Mouse (Mus musculus): ENCODE results near the gene Slc45a1. TPM values are rescaled to one million over a fixed set of nuclear protein-coding genes. Genes with fewer than 3 reads are reported as not detected.

Gene Slc45a1
- polyA plus RNA-seq, 1 experiment from 2014 or later: 20.7 TPM

- peaks cover 6% of the 10 kb centered on the region; the same call in 1 of the 2 replicates for H3K9me3 ChIP-seq
- peak; percentile 63 for ATAC-seq
- peaks cover 30% of the 10 kb centered on the region for H3K27me3 ChIP-seq
- 5% methylated on average over 17 of the region's 17 CpGs for WGBS
- no peak overlapping the region for H3K27ac ChIP-seq
- H3K4me2 ChIP-seq (replicated peaks): peak overlapping the region; percentile 32; the same call in 1 of the 2 replicates
- no peaks in the 10 kb centered on the region for H3K36me3 ChIP-seq
- H3K4me3 ChIP-seq (replicated peaks): no peak overlapping the region
- peaks cover 12% of the 10 kb centered on the region for H3K4me1 ChIP-seq (replicated peaks)
- H3K9ac ChIP-seq (replicated peaks): peak overlapping the region; percentile 48; the same call in 1 of the 2 replicates
Measured at GRCm38 (mm10) chr4:150655989-150656388, 4.0 kb upstream of the Slc45a1 start.

GRCm38 (mm10) chr4:150653072-150653599, 1.2 kb upstream of the Slc45a1 start:
- WGBS: 41% methylated on average over 10 of the region's 11 CpGs
- Histone ChIP-seq H3K9me3 (peaks cover 6% of the 10 kb centered on the region; the same call in 1 of the 2 replicates), H3K4me1 (replicated peaks) (peaks cover 12% of the 10 kb centered on the region), H3K27me3 (peaks cover 29% of the 10 kb centered on the region), H3K9ac (replicated peaks) (no peak overlapping the region), H3K4me2 (replicated peaks) (no peak overlapping the region), H3K27ac (no peak overlapping the region), H3K4me3 (replicated peaks) (no peak overlapping the region), H3K36me3 (no peaks in the 10 kb centered on the region)
- no peak for ATAC-seq

- WGBS: 78% methylated on average over 5 of the region's 5 CpGs
- H3K4me2 ChIP-seq (replicated peaks): no peak overlapping the region
- no peak overlapping the region for H3K9ac ChIP-seq (replicated peaks)
- peaks cover 10% of the 10 kb centered on the region for H3K4me1 ChIP-seq (replicated peaks)
- H3K27ac ChIP-seq: no peak overlapping the region
- H3K27me3 ChIP-seq: peaks cover 19% of the 10 kb centered on the region; the same call in 1 of the 2 replicates
- no peak for ATAC-seq
- no peaks in the 10 kb centered on the region for H3K36me3 ChIP-seq
- no peaks in the 10 kb centered on the region for H3K9me3 ChIP-seq
- H3K4me3 ChIP-seq (replicated peaks): no peak overlapping the region
Measured at GRCm38 (mm10) chr4:150649327-150649726, 2.6 kb downstream of the Slc45a1 start.

GRCm38 (mm10) chr4:150644299-150644698, 7.7 kb downstream of the Slc45a1 start:
- Histone ChIP-seq H3K4me3 (replicated peaks) (no peak overlapping the region), H3K27ac (no peak overlapping the region), H3K9ac (replicated peaks) (no peak overlapping the region), H3K36me3 (peaks cover 22% of the 10 kb centered on the region), H3K4me2 (replicated peaks) (no peak overlapping the region), H3K9me3 (no peaks in the 10 kb centered on the region), H3K27me3 (no peaks in the 10 kb centered on the region), H3K4me1 (replicated peaks) (no peaks in the 10 kb centered on the region)
- ATAC-seq: no peak
- 95% methylated on average over 9 of the region's 9 CpGs for WGBS

- H3K4me1 ChIP-seq (replicated peaks): no peaks in the 10 kb centered on the region
- H3K4me2 ChIP-seq (replicated peaks): no peak overlapping the region
- no peak overlapping the region for H3K9ac ChIP-seq (replicated peaks)
- no peaks in the 10 kb centered on the region for H3K9me3 ChIP-seq
- no peaks in the 10 kb centered on the region for H3K27me3 ChIP-seq
- no peak overlapping the region for H3K27ac ChIP-seq
- peaks cover 33% of the 10 kb centered on the region for H3K36me3 ChIP-seq
- WGBS: 84% methylated on average over 6 of the region's 6 CpGs
- ATAC-seq: no peak
- H3K4me3 ChIP-seq (replicated peaks): no peak overlapping the region
Measured at GRCm38 (mm10) chr4:150636635-150637034, 15.3 kb downstream of the Slc45a1 start.

- Histone ChIP-seq H3K4me3 (replicated peaks) (no peak overlapping the region), H3K9me3 (no peaks in the 10 kb centered on the region), H3K4me1 (replicated peaks) (no peaks in the 10 kb centered on the region), H3K4me2 (replicated peaks) (no peak overlapping the region), H3K9ac (replicated peaks) (no peak overlapping the region), H3K27me3 (no peaks in the 10 kb centered on the region), H3K27ac (no peak overlapping the region), H3K36me3 (peaks cover 37% of the 10 kb centered on the region)
- 88% methylated on average over 10 of the region's 10 CpGs for WGBS
- ATAC-seq: no peak
Measured at GRCm38 (mm10) chr4:150635568-150635967, 16.4 kb downstream of the Slc45a1 start.

- Histone ChIP-seq H3K4me1 (replicated peaks) (0 out of 2 replicates have a peak, but pooled peaks cover 5% of the 10 kb centered on the region), H3K36me3 (peaks cover 21% of the 10 kb centered on the region), H3K27ac (no peak overlapping the region), H3K4me2 (replicated peaks) (no peak overlapping the region), H3K27me3 (no peaks in the 10 kb centered on the region), H3K4me3 (replicated peaks) (no peak overlapping the region), H3K9me3 (no peaks in the 10 kb centered on the region), H3K9ac (replicated peaks) (no peak overlapping the region)
- no peak for ATAC-seq
- 87% methylated on average over 11 of the region's 11 CpGs for WGBS
Measured at GRCm38 (mm10) chr4:150629266-150629665, 22.7 kb downstream of the Slc45a1 start.

- WGBS: 52% methylated on average over 6 of the region's 6 CpGs
- Histone ChIP-seq H3K27me3 (no peaks in the 10 kb centered on the region), H3K4me1 (replicated peaks) (0 out of 2 replicates have a peak, but pooled peaks cover 5% of the 10 kb centered on the region), H3K9me3 (no peaks in the 10 kb centered on the region), H3K4me2 (replicated peaks) (no peak overlapping the region), H3K27ac (0 out of 2 replicates have a peak overlapping the region, but pooled peaks have one; percentile 25), H3K4me3 (replicated peaks) (no peak overlapping the region), H3K36me3 (peaks cover 21% of the 10 kb centered on the region), H3K9ac (replicated peaks) (no peak overlapping the region)
- ATAC-seq: no peak
Measured at GRCm38 (mm10) chr4:150625951-150626732, 25.8 kb downstream of the Slc45a1 start.

- no peak overlapping the region for H3K4me2 ChIP-seq (replicated peaks)
- H3K36me3 ChIP-seq: peaks cover 24% of the 10 kb centered on the region
- H3K4me1 ChIP-seq (replicated peaks): 0 out of 2 replicates have a peak, but pooled peaks cover 5% of the 10 kb centered on the region
- H3K9ac ChIP-seq (replicated peaks): no peak overlapping the region
- H3K27ac ChIP-seq: 0 out of 2 replicates have a peak overlapping the region, but pooled peaks have one; percentile 25
- no peak overlapping the region for H3K4me3 ChIP-seq (replicated peaks)
- WGBS: 52% methylated on average over 1 of the region's 1 CpGs
- H3K27me3 ChIP-seq: no peaks in the 10 kb centered on the region
- no peaks in the 10 kb centered on the region for H3K9me3 ChIP-seq
- peak; percentile 40; the same call in 1 of the 2 replicates for ATAC-seq
Measured at GRCm38 (mm10) chr4:150625425-150625824, 26.5 kb downstream of the Slc45a1 start.

- H3K27ac ChIP-seq: no peak overlapping the region
- H3K36me3 ChIP-seq: peaks cover 29% of the 10 kb centered on the region
- WGBS: 82% methylated on average over 4 of the region's 4 CpGs
- H3K4me3 ChIP-seq (replicated peaks): no peak overlapping the region
- H3K9ac ChIP-seq (replicated peaks): no peak overlapping the region
- no peaks in the 10 kb centered on the region for H3K27me3 ChIP-seq
- H3K4me2 ChIP-seq (replicated peaks): no peak overlapping the region
- ATAC-seq: no peak
- H3K9me3 ChIP-seq: no peaks in the 10 kb centered on the region
- H3K4me1 ChIP-seq (replicated peaks): 0 out of 2 replicates have a peak, but pooled peaks cover 5% of the 10 kb centered on the region
Measured at GRCm38 (mm10) chr4:150624933-150625332, 27.0 kb downstream of the Slc45a1 start.

GRCm38 (mm10) chr4:150624214-150624823, 27.7 kb downstream of the Slc45a1 start:
- no peak overlapping the region for H3K9ac ChIP-seq (replicated peaks)
- H3K4me1 ChIP-seq (replicated peaks): 0 out of 2 replicates have a peak, but pooled peaks cover 5% of the 10 kb centered on the region
- H3K9me3 ChIP-seq: no peaks in the 10 kb centered on the region
- 72% methylated on average over 11 of the region's 11 CpGs for WGBS
- no peaks in the 10 kb centered on the region for H3K27me3 ChIP-seq
- no peak for ATAC-seq
- peaks cover 31% of the 10 kb centered on the region for H3K36me3 ChIP-seq
- no peak overlapping the region for H3K4me2 ChIP-seq (replicated peaks)
- no peak overlapping the region for H3K4me3 ChIP-seq (replicated peaks)
- peak overlapping the region; percentile 35; the same call in 1 of the 2 replicates for H3K27ac ChIP-seq

- no peak overlapping the region for H3K27ac ChIP-seq
- no peaks in the 10 kb centered on the region for H3K27me3 ChIP-seq
- no peak overlapping the region for H3K4me2 ChIP-seq (replicated peaks)
- peaks cover 47% of the 10 kb centered on the region for H3K36me3 ChIP-seq
- no peaks in the 10 kb centered on the region for H3K9me3 ChIP-seq
- no peak overlapping the region for H3K4me3 ChIP-seq (replicated peaks)
- WGBS: 87% methylated on average over 13 of the region's 13 CpGs
- 0 out of 2 replicates have a peak, but pooled peaks cover 5% of the 10 kb centered on the region for H3K4me1 ChIP-seq (replicated peaks)
- no peak for ATAC-seq
- H3K9ac ChIP-seq (replicated peaks): no peak overlapping the region
Measured at GRCm38 (mm10) chr4:150622641-150623040, 29.3 kb downstream of the Slc45a1 start.

Measured in midbrain, embryonic 13.5 days (tissue).